Mouse (Mus musculus) hindbrain, embryonic 12.5 days (tissue): ENCODE measurements around the gene Bcas2. TPM values are rescaled to one million over a fixed set of nuclear protein-coding genes. Genes with fewer than 3 reads are reported as not detected.
"Not testable (repeated sequence)": the region's sequence is repeated elsewhere in the genome, so short reads cannot be mapped to it uniquely, and the experiment has no call there.

Experiments used
- ATAC-seq: fragments of 200-750 bp; cut with Nextera tagmentation; 2 replicates; pipeline ENCODE4 v1.8.0; 2017; ENCODE audit warnings: moderate TSS enrichment; ENCODE audit not compliant: low FRiP score
- H3K27ac ChIP-seq: fragments of 300-500 bp; sonication (generic); 2 replicates; pipeline ENCODE4 v1.5.1; 2016; ENCODE audit warnings: mild to moderate bottlenecking
- H3K27me3 ChIP-seq: fragments of 300-500 bp; sonication (generic); 2 replicates; pipeline ENCODE4 v1.6.1; 2016; ENCODE audit warnings: mild to moderate bottlenecking
- H3K36me3 ChIP-seq: fragments of 300-500 bp; sonication (generic); 2 replicates; pipeline ENCODE4 v1.6.1; 2016; ENCODE audit warnings: mild to moderate bottlenecking
- H3K4me1 ChIP-seq: fragments of 300-500 bp; sonication (generic); 2 replicates; pipeline ENCODE4 v1.6.1; 2016
- H3K4me2 ChIP-seq: fragments of 300-500 bp; sonication (generic); replicated peaks from 2 replicates; pipeline ENCODE4 v1.6.1; 2016; ENCODE audit warnings: mild to moderate bottlenecking
- H3K4me3 ChIP-seq: fragments of 300-500 bp; sonication (generic); 2 replicates; pipeline ENCODE4 v1.5.1; 2016; ENCODE audit warnings: mild to moderate bottlenecking
- H3K9ac ChIP-seq: fragments of 300-500 bp; sonication (generic); 2 replicates; pipeline ENCODE4 v1.6.1; 2016; ENCODE audit warnings: mild to moderate bottlenecking, moderate library complexity
- H3K9me3 ChIP-seq: fragments of 300-500 bp; sonication (generic); replicated peaks from 2 replicates; pipeline ENCODE4 v1.6.1; 2016; ENCODE audit warnings: mild to moderate bottlenecking
- WGBS: fragments of 180-500 bp; shearing (Covaris S2); methylation state at CpG from one replicate; pipeline ENCODE4 v1.1.7; 2016; 5-methylcytosine and 5-hydroxymethylcytosine counted together
- polyA plus RNA-seq: library from polyadenylated mRNA; unstranded; fragments of >200 nt; fragmentation: Nextera tagmentation; extraction: Ambion mirVana; gene quantifications from 2 replicates; pipeline ENCODE4 v1.2.1, GENCODE M21; 2016

Bcas2 gene
- polyA plus RNA-seq, 1 experiment from 2014 or later, result 226 TPM

DNA sequence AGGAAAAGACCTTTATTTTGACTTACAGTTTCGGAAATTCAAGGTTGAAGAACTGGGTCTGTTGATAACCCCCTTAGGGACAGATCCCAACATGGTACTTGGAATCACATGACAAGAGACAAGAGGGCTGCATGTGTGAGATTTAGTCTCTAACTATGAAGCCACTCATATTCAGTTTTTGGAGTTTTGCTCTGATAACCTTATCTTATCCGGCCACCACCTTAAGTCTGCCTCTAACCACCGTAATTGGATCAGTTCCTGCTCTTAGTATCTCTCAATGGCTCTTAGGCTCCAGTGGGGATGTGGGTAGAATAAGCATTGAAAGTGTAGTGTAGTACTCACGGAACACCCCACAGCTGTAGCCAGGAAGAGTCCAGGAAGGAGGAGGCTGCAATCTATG lies 5.3 kb downstream of the Bcas2 start:
- WGBS, result 91% methylated on average over 4 of the region's 4 CpGs
- Histone ChIP-seq H3K9ac (no peak overlapping the region), H3K27ac (no peak overlapping the region), H3K9me3 (no peaks in the 10 kb centered on the region), H3K36me3 (peaks cover 50% of the 10 kb centered on the region), H3K4me3 (no peak overlapping the region), H3K4me1 (peaks cover 8% of the 10 kb centered on the region), H3K4me2 (no peak overlapping the region), H3K27me3 (no peaks in the 10 kb centered on the region)
- no peak for ATAC-seq

DNA sequence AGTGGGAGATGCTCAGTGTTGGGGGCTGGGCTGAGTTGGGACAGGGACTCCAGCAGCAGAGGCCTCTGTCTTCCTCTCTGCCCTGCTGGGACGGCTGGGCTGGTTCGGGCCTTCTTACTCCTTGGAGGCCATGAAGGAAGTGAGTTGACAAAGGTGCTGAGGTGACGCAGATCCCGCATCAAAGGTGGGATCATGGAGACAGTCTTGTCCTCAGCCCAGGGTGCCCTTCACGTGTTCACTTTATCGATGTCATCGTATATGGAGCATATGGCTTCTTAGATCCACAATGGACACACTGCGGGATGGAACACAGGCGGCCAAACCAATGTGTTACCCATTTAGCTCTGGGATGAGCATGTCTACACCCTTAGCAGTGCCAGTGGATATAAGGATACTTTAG lies 8.1 kb downstream of the Bcas2 start:
- ATAC-seq, result no peak
- no peak overlapping the region for H3K9ac ChIP-seq
- H3K4me2 ChIP-seq, result no peak overlapping the region
- H3K4me1 ChIP-seq, result no peaks in the 10 kb centered on the region
- H3K9me3 ChIP-seq, result no peaks in the 10 kb centered on the region
- H3K27me3 ChIP-seq, result no peaks in the 10 kb centered on the region
- no peak overlapping the region for H3K4me3 ChIP-seq
- 95% methylated on average over 9 of the region's 9 CpGs for WGBS
- peaks cover 43% of the 10 kb centered on the region for H3K36me3 ChIP-seq
- no peak overlapping the region for H3K27ac ChIP-seq

DNA sequence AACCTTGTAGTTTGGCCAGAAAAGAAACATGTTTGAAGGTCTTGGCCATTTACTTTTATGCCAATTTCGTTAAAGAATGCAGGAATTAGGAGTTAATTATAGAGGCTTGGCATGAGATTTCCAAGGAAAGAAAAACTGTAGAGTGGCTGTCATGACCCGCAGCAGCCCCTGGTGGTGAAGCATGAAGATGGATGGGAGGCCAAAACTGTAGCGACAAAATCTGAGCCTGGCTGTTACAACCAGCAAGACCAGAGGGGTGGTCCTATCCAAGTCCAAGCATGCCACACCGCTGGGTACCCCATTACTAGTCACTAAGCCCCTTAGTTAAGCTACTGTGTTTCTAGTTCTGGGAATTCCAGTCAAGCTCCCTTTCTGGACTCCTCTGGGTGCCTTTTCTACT lies 9.7 kb downstream of the Bcas2 start:
- no peak for ATAC-seq
- no peaks in the 10 kb centered on the region for H3K9me3 ChIP-seq
- H3K4me3 ChIP-seq, result no peak overlapping the region
- H3K27me3 ChIP-seq, result no peaks in the 10 kb centered on the region
- no peak overlapping the region for H3K9ac ChIP-seq
- 58% methylated on average over 4 of the region's 4 CpGs for WGBS
- no peak overlapping the region for H3K4me2 ChIP-seq
- H3K4me1 ChIP-seq, result no peaks in the 10 kb centered on the region
- no peak overlapping the region for H3K27ac ChIP-seq
- H3K36me3 ChIP-seq, result peaks cover 29% of the 10 kb centered on the region

DNA sequence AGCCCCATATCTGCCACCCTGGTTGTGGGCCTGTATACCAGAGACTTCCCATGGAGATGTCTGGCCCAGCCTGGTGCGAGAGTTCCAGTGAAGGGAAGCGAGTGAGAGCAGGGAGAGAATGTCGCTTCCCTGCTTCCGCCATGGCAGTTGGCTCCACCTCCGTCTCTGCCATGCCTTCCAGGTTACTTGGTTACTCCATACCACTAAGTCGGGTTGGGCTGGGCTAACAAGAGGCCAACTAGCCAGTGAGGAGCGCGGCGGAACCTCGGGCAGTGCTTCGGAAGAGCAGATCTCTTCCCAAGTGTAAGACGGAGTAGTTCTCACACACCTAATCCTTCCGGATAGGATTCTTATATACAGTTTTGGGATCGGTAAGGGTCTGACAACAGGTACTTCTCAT lies 11.4 kb downstream of the Bcas2 start:
- ATAC-seq, result no peak
- H3K4me3 ChIP-seq, result no peak overlapping the region
- WGBS, result 81% methylated on average over 14 of the region's 14 CpGs
- no peaks in the 10 kb centered on the region for H3K9me3 ChIP-seq
- no peak overlapping the region for H3K27ac ChIP-seq
- H3K36me3 ChIP-seq, result peaks cover 14% of the 10 kb centered on the region
- H3K27me3 ChIP-seq, result no peaks in the 10 kb centered on the region
- no peaks in the 10 kb centered on the region for H3K4me1 ChIP-seq
- H3K4me2 ChIP-seq, result no peak overlapping the region
- H3K9ac ChIP-seq, result no peak overlapping the region

DNA sequence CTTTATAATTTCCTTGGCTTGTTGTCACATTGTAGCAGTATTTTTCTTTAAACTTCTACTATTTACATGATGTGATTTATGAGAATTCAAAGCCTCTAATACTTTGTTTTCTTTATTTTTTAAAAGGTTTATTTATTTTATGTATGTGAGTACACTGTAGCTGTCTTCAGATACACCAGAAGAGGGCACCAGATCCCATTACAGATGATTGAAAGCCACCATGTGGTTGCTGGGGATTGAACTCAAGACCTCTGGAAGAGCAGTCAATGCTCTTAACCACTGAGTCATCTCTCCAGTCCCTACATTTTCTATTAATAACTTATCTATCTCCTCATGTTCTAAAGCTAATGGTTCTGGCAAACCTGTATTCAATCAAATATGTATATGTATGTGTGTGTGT lies 13.0 kb downstream of the Bcas2 start:
- not testable (repeated sequence) for H3K27me3 ChIP-seq, H3K9me3 ChIP-seq, H3K36me3 ChIP-seq, ATAC-seq, H3K4me3 ChIP-seq, H3K4me1 ChIP-seq, H3K27ac ChIP-seq, H3K4me2 ChIP-seq, H3K9ac ChIP-seq

DNA sequence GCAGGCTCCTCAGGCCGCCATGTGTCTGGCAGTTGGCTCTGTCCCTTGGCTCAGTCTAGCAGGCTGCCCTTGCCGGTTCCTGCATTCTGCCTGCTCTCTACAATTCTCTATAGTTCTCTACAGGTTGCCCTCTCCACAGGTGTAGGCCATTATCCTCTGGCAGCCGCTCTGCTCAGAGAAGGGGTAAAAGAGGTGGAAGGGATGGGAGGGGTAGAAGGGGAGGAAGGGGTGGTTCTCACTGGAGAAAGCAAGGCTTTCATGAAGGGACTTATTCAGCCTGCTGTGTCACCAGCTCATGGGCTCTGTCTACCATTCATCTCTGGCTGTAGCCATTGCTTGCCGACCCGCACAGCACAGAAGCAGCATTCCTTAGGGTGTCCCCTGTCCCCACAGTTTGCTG lies 17.0 kb downstream of the Bcas2 start:
- H3K4me3 ChIP-seq, result no peak overlapping the region
- H3K36me3 ChIP-seq, result no peaks in the 10 kb centered on the region
- H3K27ac ChIP-seq, result no peak overlapping the region
- 43% methylated on average over 5 of the region's 5 CpGs for WGBS
- H3K4me2 ChIP-seq, result no peak overlapping the region
- ATAC-seq, result no peak
- H3K9me3 ChIP-seq, result 0 out of 2 replicates have a peak, but pooled peaks cover 4% of the 10 kb centered on the region
- H3K4me1 ChIP-seq, result no peaks in the 10 kb centered on the region
- no peaks in the 10 kb centered on the region for H3K27me3 ChIP-seq
- no peak overlapping the region for H3K9ac ChIP-seq

DNA sequence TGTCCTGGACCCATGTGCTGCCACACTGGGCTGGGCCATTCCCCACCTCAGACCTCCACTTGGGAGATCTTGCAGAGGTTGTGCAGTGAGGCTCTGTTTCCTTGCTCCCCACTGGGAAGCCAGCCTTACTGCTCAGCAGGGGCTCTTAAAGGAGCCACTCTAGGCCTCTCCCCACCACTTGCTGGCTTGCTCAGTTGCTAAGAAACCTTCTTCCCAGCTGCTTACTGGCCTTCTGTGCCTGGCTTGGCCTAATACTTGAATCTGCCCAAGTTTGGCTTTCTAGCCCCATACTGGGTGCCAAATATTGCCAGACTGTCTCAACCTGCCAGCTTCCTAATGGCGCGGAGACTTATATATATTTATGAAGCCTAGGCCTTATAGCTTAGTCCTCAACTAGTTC lies 17.4 kb downstream of the Bcas2 start:
- Histone ChIP-seq H3K4me1 (no peaks in the 10 kb centered on the region), H3K36me3 (no peaks in the 10 kb centered on the region), H3K9me3 (peaks cover 4% of the 10 kb centered on the region; the same call in 1 of the 2 replicates), H3K9ac (no peak overlapping the region), H3K27ac (no peak overlapping the region), H3K27me3 (no peaks in the 10 kb centered on the region), H3K4me3 (no peak overlapping the region), H3K4me2 (no peak overlapping the region)
- no peak for ATAC-seq
- WGBS, result 100% methylated on average over 2 of the region's 2 CpGs

DNA sequence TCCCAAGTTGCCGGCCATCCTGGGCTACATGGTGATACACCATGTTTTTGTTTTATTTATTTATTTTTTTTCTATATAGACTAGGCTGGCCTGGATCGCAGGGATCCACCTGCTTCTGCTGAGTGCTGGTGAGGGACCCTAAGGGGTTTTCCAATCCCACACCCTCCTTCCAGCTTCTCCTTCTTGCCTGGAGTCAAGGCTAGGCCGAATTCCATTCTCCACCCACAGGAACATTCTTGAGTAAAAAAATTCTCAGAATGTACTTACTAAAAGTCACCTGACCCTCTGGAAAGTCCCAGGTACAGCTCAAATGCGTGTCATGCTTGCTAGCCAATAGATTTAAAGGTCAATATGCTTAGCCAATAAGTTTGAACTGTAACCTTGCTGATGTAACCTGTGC lies 20.7 kb downstream of the Bcas2 start:
- Histone ChIP-seq H3K9ac (no peak overlapping the region), H3K9me3 (peaks cover 4% of the 10 kb centered on the region; the same call in 1 of the 2 replicates), H3K4me2 (no peak overlapping the region), H3K36me3 (no peaks in the 10 kb centered on the region), H3K27me3 (no peaks in the 10 kb centered on the region), H3K27ac (no peak overlapping the region), H3K4me1 (no peaks in the 10 kb centered on the region), H3K4me3 (no peak overlapping the region)
- WGBS, result 91% methylated on average over 4 of the region's 4 CpGs
- ATAC-seq, result no peak

DNA sequence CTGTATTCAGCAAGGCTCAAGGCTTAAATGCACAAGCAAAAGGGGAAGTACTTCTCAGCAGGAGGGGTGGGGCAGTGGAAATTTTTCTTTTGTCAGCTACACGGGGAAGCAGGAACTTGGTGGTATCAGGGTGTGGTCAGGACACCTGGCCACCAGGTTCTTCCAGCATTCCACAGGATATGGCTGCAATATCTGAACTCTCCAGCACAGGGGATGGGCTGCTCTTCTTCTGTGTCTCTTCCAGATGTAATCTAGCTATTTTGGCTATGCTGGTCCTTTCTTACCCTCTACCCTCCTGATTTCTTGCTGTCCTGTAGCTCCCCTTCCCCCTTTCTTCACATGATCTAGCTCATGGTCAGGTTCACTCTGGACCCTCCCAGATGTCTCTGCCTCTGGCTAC lies 21.7 kb downstream of the Bcas2 start:
- Histone ChIP-seq H3K36me3 (no peaks in the 10 kb centered on the region), H3K9ac (no peak overlapping the region), H3K4me1 (no peaks in the 10 kb centered on the region), H3K4me2 (no peak overlapping the region), H3K27ac (no peak overlapping the region), H3K27me3 (no peaks in the 10 kb centered on the region), H3K4me3 (no peak overlapping the region), H3K9me3 (peaks cover 4% of the 10 kb centered on the region; the same call in 1 of the 2 replicates)
- 70% methylated on average over 1 of the region's 1 CpGs for WGBS
- no peak for ATAC-seq

DNA sequence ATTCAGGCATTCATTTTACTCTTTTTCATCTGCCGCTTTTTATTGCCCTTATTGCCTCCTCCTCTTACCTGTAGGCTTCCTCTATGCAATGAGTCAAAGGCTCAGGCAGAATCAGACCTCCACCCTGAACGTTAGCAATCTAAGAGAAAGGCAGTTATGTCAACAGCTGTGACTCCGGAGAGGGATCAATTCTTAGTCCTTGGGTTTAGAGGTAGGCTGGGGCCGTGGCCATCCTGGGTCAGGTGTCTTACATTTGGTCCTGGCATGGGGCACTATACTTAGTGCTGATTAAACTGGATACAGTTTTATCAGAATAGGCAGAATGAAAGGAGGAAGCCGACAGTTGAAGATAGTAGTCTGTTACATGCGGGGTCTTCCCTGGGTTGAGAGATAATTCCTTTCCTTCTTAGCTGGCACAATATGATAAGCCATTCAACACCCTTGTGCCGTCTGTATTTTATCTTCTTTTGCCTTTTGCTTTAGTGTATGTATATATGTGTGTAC lies 24.9 kb downstream of the Bcas2 start:
- H3K4me2 ChIP-seq, result no peak overlapping the region
- H3K36me3 ChIP-seq, result no peaks in the 10 kb centered on the region
- ATAC-seq, result no peak
- H3K4me1 ChIP-seq, result no peaks in the 10 kb centered on the region
- no peak overlapping the region for H3K4me3 ChIP-seq
- peaks cover 4% of the 10 kb centered on the region for H3K9me3 ChIP-seq
- no peak overlapping the region for H3K9ac ChIP-seq
- H3K27me3 ChIP-seq, result no peaks in the 10 kb centered on the region
- H3K27ac ChIP-seq, result no peak overlapping the region
- 92% methylated on average over 7 of the region's 7 CpGs for WGBS

DNA sequence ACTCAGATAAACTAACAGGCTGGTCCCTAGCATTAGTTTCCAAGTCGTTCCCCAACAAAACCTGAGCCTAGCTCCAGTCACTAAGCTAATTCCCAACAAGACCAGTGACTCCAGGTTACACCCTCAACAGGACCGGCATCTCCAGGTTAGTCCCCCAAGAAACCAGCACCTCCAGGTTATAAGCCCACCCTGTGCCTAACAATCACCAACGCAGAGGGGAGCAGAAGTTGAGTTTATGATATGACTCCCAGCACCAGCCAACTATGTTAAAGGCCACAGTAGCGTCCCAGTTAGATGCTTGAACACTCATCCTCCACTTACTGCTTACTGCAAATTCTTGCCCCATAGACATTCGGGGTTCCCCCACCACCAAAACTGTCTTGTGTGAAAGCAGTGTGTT lies 27.9 kb downstream of the Bcas2 start:
- Histone ChIP-seq H3K4me1 (no peaks in the 10 kb centered on the region), H3K9ac (no peak overlapping the region), H3K4me2 (no peak overlapping the region), H3K36me3 (no peaks in the 10 kb centered on the region), H3K27ac (no peak overlapping the region), H3K9me3 (no peaks in the 10 kb centered on the region; the same call in 1 of the 2 replicates), H3K4me3 (no peak overlapping the region), H3K27me3 (no peaks in the 10 kb centered on the region)
- WGBS, result 94% methylated on average over 5 of the region's 5 CpGs
- ATAC-seq, result no peak

DNA sequence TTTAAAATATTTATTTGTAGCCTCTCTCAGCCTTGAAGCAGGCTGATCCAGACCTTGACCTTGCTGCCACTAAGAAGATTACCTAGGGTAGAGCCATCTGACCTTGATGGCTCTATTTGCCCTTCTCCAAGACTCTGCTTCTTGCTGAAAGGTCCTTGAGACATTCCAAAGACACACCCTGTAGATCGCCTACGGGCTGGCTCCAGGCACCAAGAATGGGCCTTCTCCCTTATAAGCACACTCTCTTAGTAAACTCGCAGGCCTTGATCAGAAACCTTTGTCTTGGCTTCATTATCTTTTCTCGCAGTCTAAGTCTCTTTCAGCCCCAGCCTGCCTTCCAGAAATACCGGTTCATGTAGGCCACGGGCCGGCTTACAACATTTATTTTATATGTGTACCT lies 29.6 kb downstream of the Bcas2 start:
- not testable (repeated sequence) for H3K4me3 ChIP-seq, H3K9ac ChIP-seq, ATAC-seq, H3K36me3 ChIP-seq, H3K4me1 ChIP-seq, H3K27me3 ChIP-seq, H3K4me2 ChIP-seq, H3K27ac ChIP-seq, H3K9me3 ChIP-seq
- 94% methylated on average over 7 of the region's 7 CpGs for WGBS

DNA sequence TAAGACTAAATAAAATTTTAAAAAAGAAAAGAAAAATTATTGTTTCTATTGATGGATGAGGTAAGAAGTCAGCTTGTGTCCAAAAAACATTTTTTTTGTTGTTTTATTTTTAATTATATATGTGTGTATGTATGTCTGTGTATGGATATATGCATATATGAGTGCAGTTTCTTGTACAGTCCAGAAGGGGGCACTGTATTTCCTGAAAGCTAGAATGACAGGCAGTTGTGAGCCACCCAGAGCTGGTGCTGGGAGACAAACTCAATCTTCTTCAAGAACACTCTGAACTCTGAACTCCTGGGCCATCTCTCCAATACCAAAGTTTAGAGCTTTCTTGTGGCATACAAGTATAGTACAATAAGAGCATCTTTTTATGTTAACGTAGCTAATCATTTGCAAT lies 32.1 kb downstream of the Bcas2 start:
- WGBS, result 88% methylated on average over 1 of the region's 1 CpGs
- Histone ChIP-seq H3K4me3 (no peak overlapping the region), H3K27ac (no peak overlapping the region), H3K9ac (no peak overlapping the region), H3K36me3 (no peaks in the 10 kb centered on the region), H3K4me1 (no peaks in the 10 kb centered on the region), H3K4me2 (no peak overlapping the region), H3K27me3 (no peaks in the 10 kb centered on the region), H3K9me3 (no peaks in the 10 kb centered on the region; the same call in 1 of the 2 replicates)
- no peak for ATAC-seq
